Mouse (Mus musculus) lung, embryonic 16.5 days (tissue): ENCODE measurements at regions not wholly inside any gene's neighbourhood (a gene's known extent, or its start where the extent isn't known, plus 50 kb on each side); places are given as distances from the start of the nearest gene placed in this dataset.
"Not testable (repeated sequence)": the region's sequence is repeated elsewhere in the genome, so short reads cannot be mapped to it uniquely, and the experiment has no call there.

Experiments
- ATAC-seq: fragments of 200-750 bp; cut with Nextera tagmentation; 2 replicates; pipeline ENCODE4 v1.8.0; 2017; ENCODE audit warnings: low read depth, mild to moderate bottlenecking, moderate library complexity
- H3K27ac ChIP-seq: fragments of 300-500 bp; sonication (generic); 2 replicates; pipeline ENCODE4 v1.5.1; 2014; ENCODE audit warnings: mild to moderate bottlenecking, control low read depth, low read length
- H3K27me3 ChIP-seq: fragments of 300-500 bp; sonication (generic); 2 replicates; pipeline ENCODE4 v1.6.1; 2014; ENCODE audit warnings: low read depth, low read length, mixed read lengths; ENCODE audit not compliant: control insufficient read depth, insufficient read depth
- H3K36me3 ChIP-seq: fragments of 300-500 bp; sonication (generic); 2 replicates; pipeline ENCODE4 v1.6.1; 2014; ENCODE audit warnings: low read length; ENCODE audit not compliant: control insufficient read depth, insufficient read depth
- H3K4me1 ChIP-seq: fragments of 300-500 bp; sonication (generic); replicated peaks from 2 replicates; pipeline ENCODE4 v1.6.1; 2014; ENCODE audit warnings: low read length, mixed read lengths; ENCODE audit not compliant: control insufficient read depth, insufficient read depth
- H3K4me2 ChIP-seq: fragments of 300-500 bp; sonication (generic); 2 replicates; pipeline ENCODE4 v1.6.1; 2014; ENCODE audit warnings: low read depth, low read length, control low read depth
- H3K4me3 ChIP-seq: fragments of 300-500 bp; sonication (generic); 2 replicates; pipeline ENCODE4 v1.5.1; 2014; ENCODE audit warnings: mild to moderate bottlenecking, low read length, control low read depth
- H3K9ac ChIP-seq: fragments of 300-500 bp; sonication (generic); 2 replicates; pipeline ENCODE4 v1.6.1; 2014; ENCODE audit warnings: low read length, control low read depth
- H3K9me3 ChIP-seq: fragments of 300-500 bp; sonication (generic); 2 replicates; pipeline ENCODE4 v1.6.1; 2016; ENCODE audit warnings: low read length; ENCODE audit not compliant: control insufficient read depth
- WGBS: fragments of 180-500 bp; shearing (Covaris S2); extraction: QIAGEN DNeasy Blood & Tissue Kit; methylation state at CpG from one replicate; pipeline ENCODE4 v1.1.7; 2014; 5-methylcytosine and 5-hydroxymethylcytosine counted together

DNA sequence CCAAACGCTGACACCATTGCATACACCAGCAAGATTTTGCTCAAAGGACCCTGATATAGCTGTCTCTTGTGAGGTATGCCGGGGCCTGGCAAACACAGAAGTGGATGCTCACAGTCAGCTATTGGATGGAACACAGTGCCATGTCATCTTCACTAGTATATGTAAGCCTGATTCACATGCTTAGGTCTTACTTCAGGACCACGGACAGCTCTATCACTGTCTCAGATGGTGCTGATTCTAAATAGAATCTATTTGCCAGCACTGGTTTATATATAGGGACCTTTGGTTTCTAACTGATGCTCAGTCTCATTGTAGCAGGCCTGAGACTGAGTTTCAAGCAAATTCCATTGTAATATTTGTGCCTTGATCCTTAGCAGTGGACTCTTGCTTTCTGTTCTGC lies 248.8 kb downstream of the Arl6ip6 start:
- H3K4me3 ChIP-seq, H3K36me3 ChIP-seq, H3K4me2 ChIP-seq, H3K27me3 ChIP-seq, H3K9me3 ChIP-seq, ATAC-seq, H3K4me1 ChIP-seq, H3K9ac ChIP-seq, H3K27ac ChIP-seq: not testable (repeated sequence)
- 38% methylated on average over 3 of the region's 3 CpGs for WGBS

DNA sequence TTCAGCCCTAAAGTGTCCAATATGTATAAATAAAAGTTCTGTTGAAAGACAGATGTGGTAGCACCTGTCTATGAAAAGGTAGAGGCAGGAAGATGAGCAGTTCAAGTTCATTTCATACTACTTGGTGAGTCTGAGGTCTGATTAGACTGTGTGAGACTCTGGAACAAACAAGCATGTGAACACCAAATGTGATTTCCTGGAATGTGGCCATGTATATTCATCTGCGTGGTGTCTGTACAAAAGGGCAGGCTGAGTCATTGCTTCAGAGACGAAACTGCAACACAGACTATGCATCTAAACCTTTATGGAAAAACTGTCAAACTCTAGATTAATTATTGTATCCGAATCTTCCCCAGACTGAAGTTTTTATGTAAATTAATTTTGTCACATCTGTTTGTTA lies 268.7 kb downstream of the Arl6ip6 start:
- Histone ChIP-seq H3K4me1 (no peaks in the 10 kb centered on the region), H3K4me3 (no peak overlapping the region), H3K4me2 (no peak overlapping the region), H3K9ac (no peak overlapping the region), H3K27me3 (no peaks in the 10 kb centered on the region), H3K9me3 (no peaks in the 10 kb centered on the region), H3K36me3 (no peaks in the 10 kb centered on the region), H3K27ac (no peak overlapping the region)
- ATAC-seq, result no peak
- 50% methylated on average over 3 of the region's 3 CpGs for WGBS

DNA sequence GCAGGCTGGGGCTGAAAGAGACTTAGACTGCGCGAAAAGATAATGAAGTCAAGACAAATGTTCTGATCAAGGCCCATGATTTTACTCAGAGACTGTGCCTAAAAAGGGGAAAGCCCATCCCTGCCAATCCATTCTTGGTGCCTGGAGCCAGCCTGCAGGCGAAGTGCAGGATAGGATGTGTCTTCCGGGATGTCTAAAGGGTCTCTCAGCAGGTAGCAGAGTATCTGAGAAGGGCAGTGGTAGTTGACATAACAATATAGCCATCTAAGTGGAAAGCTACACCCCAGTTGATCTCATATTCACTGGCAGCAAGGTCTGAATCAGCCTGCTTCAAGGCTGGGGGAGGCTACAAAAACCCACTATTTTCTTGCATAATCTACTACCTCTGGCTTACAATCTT lies 282.9 kb downstream of the Arl6ip6 start:
- no peak overlapping the region for H3K27ac ChIP-seq
- no peaks in the 10 kb centered on the region for H3K27me3 ChIP-seq
- H3K4me1 ChIP-seq, result no peaks in the 10 kb centered on the region
- H3K9ac ChIP-seq, result no peak overlapping the region
- WGBS, result 86% methylated on average over 4 of the region's 4 CpGs
- no peaks in the 10 kb centered on the region for H3K9me3 ChIP-seq
- no peak overlapping the region for H3K4me3 ChIP-seq
- no peak for ATAC-seq
- no peak overlapping the region for H3K4me2 ChIP-seq
- no peaks in the 10 kb centered on the region for H3K36me3 ChIP-seq

- not testable (repeated sequence) for ATAC-seq, H3K9ac ChIP-seq, H3K4me2 ChIP-seq, H3K9me3 ChIP-seq, H3K4me3 ChIP-seq, H3K4me1 ChIP-seq, H3K27me3 ChIP-seq, H3K36me3 ChIP-seq, H3K27ac ChIP-seq
- 79% methylated on average over 4 of the region's 4 CpGs for WGBS
These were observed 287.5 kb downstream of the Arl6ip6 start for GRCm38 (mm10) chr2:53479051-53479450.

DNA sequence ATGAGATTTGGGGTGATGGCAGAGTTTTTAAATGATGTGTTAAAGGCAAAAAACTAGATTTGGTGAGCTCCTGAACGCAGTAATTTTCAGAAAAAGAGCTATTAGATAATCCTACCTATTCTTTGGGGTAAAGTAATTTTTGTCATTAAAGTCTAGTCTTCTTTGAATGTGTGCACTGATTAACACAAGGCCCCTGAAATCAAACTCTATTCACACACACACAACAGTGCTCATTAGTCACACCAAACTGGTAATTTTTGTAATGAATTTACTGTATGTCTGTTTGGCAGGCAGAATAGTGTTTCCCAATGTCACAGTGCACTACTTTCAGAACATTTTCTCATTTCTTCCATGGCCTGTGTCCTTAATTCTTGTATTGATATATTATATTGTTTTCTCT lies 296.8 kb downstream of the Arl6ip6 start:
- no peak overlapping the region for H3K4me3 ChIP-seq
- ATAC-seq, result no peak
- 85% methylated on average over 1 of the region's 1 CpGs for WGBS
- H3K27me3 ChIP-seq, result no peaks in the 10 kb centered on the region
- no peaks in the 10 kb centered on the region for H3K36me3 ChIP-seq
- no peaks in the 10 kb centered on the region for H3K9me3 ChIP-seq
- H3K9ac ChIP-seq, result no peak overlapping the region
- H3K27ac ChIP-seq, result no peak overlapping the region
- no peaks in the 10 kb centered on the region for H3K4me1 ChIP-seq
- H3K4me2 ChIP-seq, result no peak overlapping the region

DNA sequence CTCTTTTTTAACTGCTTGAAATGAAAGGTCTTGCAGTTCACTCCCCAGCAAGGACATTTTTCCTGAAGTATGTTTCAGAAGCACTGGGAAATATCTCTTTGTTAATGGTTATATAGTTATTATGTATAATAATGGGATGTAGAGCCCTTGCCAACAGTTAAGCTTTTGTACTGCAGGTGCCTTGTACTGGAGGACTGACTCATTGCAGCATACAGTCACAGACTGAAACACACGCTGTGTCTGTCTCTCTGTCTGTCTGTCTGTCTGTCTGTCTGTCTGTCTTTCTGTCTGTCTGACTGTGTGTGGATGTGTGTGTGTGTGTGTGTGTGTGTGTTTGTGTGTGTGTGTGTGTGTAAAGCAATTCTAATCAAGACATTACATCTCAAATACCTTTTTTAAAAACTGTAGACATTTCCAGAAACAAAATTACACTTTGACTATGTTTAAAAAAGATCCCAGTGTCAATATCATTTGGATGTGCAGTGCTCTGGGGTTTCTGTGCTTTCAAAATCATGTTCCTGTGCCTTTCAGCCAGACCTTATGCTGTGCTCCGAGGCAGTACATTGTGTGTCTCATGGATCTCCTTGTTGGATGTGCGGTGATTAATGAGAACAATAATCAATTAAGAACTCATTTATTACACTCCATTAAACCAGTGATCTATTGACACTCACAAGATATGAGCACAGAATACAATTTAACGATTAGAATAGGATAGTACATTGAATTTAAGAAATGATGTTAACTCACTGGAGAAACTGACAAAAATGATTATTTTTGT lies 299.5 kb downstream of the Arl6ip6 start:
- no peak overlapping the region for H3K4me3 ChIP-seq
- ATAC-seq, result no peak
- 75% methylated on average over 4 of the region's 4 CpGs for WGBS
- no peak overlapping the region for H3K9ac ChIP-seq
- H3K4me2 ChIP-seq, result no peak overlapping the region
- no peaks in the 10 kb centered on the region for H3K4me1 ChIP-seq
- no peaks in the 10 kb centered on the region for H3K9me3 ChIP-seq
- no peaks in the 10 kb centered on the region for H3K27me3 ChIP-seq
- no peak overlapping the region for H3K27ac ChIP-seq
- no peaks in the 10 kb centered on the region for H3K36me3 ChIP-seq

DNA sequence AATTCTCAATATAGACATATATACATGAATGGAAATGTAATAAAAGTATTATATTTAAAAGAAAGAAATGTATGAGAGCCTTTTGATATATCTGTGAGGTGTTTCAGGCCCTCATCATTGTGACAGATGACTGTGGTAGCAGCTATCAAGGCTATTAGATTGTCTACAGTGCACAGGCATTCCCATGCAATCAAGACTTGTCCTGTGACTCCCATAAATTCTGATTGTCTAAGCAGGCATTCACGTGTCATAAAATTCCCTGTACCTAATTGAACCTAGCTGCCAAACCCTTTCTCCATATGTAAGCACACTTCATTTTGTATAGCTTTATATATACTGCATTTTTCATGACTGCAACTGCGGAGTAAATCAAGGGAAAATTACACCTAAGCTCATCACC lies 301.3 kb downstream of the Arl6ip6 start:
- Histone ChIP-seq H3K4me2 (no peak overlapping the region), H3K27me3 (no peaks in the 10 kb centered on the region), H3K9ac (no peak overlapping the region), H3K27ac (no peak overlapping the region), H3K4me1 (no peaks in the 10 kb centered on the region), H3K36me3 (no peaks in the 10 kb centered on the region), H3K4me3 (no peak overlapping the region), H3K9me3 (no peaks in the 10 kb centered on the region)
- no peak for ATAC-seq
- WGBS, result 75% methylated on average over 2 of the region's 2 CpGs

- Histone ChIP-seq H3K9me3 (no peaks in the 10 kb centered on the region), H3K27ac (no peak overlapping the region), H3K9ac (no peak overlapping the region), H3K4me1 (no peaks in the 10 kb centered on the region), H3K4me2 (no peak overlapping the region), H3K27me3 (no peaks in the 10 kb centered on the region), H3K4me3 (no peak overlapping the region), H3K36me3 (no peaks in the 10 kb centered on the region)
- ATAC-seq, result no peak
- 41% methylated on average over 14 of the region's 14 CpGs for WGBS
These were observed 310.2 kb downstream of the Arl6ip6 start for GRCm38 (mm10) chr2:53501657-53502274.

DNA sequence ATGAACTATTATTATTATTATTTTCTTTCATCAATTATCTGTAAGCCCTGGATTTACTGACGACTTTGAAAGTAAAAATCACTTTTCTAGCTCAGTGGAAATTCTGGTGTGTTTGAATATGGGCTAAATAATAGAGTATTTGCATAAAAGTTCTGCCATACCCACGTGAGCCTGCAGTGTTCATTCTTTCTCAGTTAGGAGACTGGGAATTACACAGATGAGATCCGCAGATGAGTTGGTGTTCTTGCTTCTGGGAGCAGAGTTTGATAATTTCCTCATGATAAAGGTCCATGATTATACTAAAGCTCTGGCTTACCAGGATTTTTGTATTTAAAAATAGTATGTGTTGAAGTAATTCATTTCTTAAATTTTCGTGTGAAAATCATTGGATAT lies 310.7 kb downstream of the Arl6ip6 start:
- H3K9me3 ChIP-seq, result no peaks in the 10 kb centered on the region
- H3K4me1 ChIP-seq, result no peaks in the 10 kb centered on the region
- H3K27ac ChIP-seq, result no peak overlapping the region
- WGBS, result 58% methylated on average over 4 of the region's 4 CpGs
- H3K36me3 ChIP-seq, result no peaks in the 10 kb centered on the region
- H3K4me3 ChIP-seq, result no peak overlapping the region
- no peak overlapping the region for H3K4me2 ChIP-seq
- H3K9ac ChIP-seq, result no peak overlapping the region
- no peak for ATAC-seq
- H3K27me3 ChIP-seq, result no peaks in the 10 kb centered on the region
